Mouse (Mus musculus) right cerebral cortex, postnatal 10 days (tissue): Measurements from ENCODE around the gene Rbm44.
A peak's percentile ranks its signal among the peaks of the same experiment; 100 is the strongest.

Experiments used
- DNase-seq, 2 experiments: peaks; one replicate each; pipeline ENCODE4 v3.0.0; 2021; ENCODE audit warnings: low spot score in 2 of 2

The Rbm44 gene

DNA sequence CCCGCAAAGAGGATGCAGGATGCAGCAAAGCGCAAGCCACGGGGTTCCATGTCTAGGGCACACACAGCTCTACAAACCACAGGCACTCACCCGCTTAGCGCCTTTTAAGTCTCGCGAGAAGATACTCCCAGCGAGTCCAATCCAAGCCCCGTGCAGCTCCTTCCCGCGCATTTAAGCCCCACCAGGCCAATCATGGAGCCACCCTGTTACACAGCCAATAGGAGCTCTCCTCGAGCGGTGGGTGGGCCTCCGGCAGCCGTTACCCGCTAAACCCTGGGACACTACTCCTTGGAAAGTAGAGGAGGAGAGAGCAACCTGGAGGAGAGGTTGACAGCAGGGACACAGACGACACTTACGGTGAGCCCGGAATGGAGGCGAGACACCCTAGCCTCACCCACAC, at the start of gene Rbm44:
Gene Rbm44 (plus strand): TSS at position 277 of the 400 bp plus-strand sequence.
- DNase-seq = no peak

DNA sequence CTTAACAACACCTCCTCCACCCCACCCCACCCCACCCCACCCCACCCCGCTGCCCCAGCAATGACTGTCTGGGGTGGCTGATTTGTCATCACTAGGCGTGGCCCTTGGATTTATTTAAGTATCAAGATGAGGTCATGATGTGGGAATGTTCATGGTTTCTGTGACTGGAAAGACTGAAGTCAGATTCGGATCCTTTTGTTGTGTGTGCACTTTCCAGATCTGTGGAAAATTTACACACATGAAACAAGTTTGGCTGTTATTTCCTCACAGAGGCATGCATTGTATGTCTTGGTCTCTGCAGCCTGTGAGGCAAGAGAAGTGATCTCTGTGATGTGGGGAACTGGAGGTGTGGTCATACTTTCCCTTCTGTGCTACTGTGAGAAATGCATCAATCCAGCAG, 49.6 kb upstream of the Rbm44 start:
- no peak for DNase-seq

DNA sequence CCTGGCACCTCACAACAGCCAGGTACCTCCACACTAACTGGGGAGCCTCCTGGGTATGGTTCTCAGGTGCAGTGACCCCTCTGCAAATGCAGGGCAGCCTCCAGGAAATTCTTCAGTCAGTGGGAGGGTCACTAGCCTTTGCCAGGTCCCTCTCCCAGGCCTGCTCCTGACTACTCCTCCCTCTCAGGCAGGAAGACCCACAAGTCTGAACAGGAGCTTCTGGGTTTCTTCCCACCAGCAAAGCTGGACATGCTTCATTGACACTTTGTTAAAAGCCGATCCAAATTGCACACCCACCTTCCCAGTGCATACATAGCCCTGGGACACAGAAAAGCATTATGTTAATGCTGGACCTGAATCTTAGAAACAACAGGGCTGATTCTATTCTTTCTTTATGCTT, 49.0 kb upstream of the Rbm44 start:
- no peak for DNase-seq

DNA sequence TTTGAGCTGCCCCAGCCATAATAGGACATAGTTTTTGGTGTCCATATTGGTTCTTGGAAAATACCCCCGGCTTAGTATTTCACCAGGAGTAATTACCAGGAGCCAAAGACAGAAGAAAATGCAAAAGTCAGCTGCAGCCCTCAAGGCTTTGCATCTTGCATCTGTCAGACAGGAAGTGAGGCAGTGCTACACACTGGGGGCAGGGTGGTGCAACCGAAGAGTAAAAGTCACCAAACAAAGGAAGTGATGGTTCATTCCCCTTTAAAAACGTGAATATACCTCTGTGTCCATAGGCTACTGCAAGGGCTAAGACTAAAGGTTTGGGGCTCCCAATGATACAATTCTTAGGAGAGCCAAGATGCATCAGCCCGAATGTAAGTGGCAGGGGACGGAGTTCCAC, 48.4 kb upstream of the Rbm44 start:
- no peak for DNase-seq

DNA sequence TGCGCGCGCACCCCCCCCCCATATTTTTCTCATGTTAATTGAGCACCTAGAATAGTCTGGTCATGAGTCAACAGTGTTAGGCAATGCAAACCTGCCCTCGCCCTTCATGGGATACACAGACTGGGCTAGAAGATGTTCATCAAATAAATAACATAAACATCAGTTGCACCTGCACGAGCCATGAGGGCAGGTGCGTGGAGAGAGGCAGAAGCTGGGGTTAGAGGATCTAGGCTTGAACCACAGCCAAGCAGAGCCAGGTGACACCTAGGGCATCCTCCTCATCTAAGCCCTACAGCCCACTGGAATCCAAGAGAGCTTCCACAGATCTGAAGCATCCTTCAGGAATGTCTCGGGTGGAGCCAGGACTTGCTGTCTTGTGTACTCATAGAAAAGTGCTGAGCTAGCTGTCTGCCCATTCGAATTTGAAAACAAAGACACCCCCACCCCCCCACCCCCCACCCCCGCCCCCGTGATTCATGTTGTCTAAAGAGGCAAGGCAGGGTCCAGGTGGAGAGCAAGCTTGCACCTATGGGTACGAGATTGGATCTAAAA, 47.5 kb upstream of the Rbm44 start:
- DNase-seq = no peak

DNA sequence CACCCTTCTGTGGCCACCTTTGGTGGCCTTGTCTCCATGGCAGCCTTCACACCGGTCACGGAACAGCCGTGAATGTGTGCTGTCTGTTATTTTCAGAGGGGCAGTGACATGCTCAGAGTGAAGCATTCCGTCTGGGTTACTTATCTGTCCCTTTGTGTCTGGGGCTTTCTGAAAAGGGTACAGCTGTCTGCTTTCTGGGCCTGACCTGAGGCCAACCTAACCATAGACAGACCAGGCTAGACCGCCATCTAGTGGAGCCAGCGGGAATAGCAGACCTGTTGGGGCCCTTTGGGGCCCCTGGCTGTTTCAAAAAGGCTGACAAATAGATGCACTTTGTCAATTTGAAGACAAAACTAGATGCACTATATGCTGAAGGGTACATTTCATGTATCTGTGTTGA, 46.0 kb upstream of the Rbm44 start:
- peak; percentile 52 to 71 for DNase-seq

DNA sequence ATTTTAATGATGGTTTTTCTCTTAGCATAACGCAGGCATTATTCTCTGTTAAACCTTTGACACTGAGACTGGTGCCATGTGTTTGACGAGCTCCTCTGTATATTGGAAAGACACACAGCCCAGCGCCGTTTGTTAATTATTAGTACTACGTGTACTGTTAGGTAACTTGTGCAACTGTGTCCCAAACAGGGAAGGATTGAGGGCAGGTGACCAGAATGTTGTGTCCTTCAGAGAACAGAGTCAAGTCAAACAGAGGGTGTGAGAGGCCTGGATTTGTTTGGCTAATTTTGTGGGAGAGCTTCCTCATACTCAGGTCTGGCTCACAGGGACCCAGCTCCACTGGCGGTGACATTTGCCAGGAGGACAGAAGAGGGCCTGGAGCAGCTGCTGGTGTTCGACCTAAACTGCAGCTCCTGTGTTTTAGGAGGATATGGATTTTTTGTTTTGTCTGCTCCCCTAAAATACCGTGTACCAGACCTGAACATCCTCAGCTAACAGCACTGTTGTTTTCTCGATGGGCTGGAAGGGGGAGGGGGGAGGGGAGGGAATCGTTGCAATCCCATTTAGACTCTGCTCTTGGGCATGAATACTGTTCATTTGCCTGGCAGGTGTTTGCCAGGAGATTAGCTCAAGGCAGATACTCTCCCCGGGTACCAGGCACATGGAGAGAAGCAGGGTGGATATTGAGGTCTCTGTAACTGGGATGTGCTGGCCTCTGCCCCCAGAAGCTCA, 43.0 kb upstream of the Rbm44 start:
- DNase-seq = no peak

DNA sequence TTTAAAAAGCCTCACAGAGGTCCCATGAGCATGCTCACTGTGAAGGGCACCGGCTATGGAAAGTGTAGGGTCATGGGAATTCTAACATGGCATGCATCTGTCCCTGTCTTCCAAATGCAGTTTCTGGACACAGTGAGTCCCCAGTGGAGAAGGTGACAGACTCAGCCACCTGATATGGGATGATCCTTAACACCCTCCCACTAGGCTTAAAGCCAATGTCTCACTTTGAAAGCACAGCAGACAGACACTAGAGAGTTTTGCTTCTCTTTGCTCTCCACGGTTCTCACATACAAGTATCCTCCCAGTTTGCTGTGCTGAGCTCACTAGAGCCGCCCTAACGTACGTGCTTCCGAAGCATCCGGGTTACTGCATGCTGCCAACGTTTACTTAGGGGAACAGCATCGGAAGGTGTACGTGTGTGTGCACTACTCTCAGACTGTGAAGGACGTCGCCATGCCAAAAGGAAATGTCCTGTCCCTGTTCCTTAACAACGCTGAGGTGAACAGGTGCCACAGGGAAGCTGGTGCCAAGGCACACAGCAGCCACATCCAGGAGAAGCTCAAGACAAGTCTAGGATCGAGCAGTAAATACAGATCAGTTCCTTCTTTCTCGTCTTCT, 41.4 kb upstream of the Rbm44 start:
- no peak for DNase-seq

DNA sequence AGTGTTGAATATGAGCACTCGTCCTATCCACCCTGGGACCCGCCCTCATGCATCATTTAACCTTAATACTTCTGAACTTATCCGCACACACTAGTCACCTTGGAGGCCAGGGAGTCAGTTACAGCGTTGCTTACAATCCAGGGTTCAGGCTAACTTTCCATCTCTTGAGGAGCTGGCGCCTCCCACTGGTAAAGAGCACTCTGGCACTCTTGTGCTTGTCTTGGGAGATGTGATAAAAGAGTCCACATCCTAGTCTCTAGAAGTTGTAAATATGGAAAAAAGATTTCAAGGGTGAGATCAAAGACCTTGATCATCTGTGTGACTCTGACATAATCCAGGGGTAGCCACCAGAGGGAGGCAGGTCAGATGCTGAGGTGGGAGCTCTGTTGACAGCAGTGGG, 37.3 kb upstream of the Rbm44 start:
- DNase-seq = no peak

DNA sequence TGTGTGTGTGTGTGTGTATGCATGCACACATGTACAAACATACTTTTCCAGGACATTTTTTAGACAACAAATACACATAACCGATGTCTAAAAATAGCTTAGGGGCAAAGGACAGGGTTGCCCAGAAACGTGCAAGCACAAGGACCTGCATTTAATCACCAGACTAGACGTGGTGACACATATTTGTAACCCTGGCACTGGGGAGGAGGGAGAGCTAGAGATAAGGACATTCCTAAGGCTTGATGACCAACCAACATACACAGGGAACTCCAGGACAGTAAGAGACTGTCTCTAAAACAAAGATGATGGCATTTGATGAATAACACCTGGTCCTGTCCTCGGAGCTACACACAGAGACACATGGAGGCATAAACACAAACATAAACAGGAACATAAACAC, 35.6 kb upstream of the Rbm44 start:
- DNase-seq = peak in 1 of 2 experiments; percentile 4

DNA sequence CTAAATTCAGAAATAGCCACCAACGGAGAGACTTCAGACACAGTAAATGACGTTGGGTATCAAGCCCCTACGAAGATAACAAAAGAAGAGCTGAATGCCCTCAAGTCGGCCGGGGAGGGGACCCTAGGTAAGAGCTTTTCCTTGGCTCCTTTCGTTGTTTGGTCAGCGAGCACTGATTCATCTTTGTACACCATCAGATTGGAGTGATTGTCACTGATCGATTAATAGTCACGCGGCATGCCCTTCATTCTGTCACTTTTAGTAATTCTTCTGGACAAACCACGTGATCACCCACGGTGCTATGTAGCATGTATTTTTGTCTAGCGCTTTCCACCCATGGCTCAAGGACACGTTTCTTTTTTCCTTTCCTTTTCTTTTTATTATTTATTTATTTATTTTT, 32.7 kb upstream of the Rbm44 start:
- peak in 1 of 2 experiments; percentile 10 for DNase-seq

DNA sequence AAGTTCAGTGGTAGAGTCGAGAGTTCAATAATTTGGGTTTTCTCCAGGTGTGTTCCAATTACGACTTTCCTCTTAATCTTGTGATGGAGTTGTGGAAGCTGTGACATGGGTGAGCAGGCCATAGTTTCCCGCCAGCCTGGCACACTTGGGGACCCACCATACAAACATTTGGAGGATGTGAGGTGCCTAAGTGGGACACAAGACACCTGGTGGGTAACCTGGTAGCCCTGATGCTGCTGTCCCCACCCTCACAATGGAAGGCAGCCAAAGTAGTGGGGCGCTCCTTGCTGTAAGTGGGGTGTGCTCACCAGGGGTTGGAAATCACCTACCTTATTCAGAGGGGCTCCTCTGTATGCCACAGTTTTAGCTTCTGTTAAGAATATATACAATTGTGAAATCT, 32.3 kb upstream of the Rbm44 start:
- DNase-seq = peak in 1 of 2 experiments; percentile 11

DNA sequence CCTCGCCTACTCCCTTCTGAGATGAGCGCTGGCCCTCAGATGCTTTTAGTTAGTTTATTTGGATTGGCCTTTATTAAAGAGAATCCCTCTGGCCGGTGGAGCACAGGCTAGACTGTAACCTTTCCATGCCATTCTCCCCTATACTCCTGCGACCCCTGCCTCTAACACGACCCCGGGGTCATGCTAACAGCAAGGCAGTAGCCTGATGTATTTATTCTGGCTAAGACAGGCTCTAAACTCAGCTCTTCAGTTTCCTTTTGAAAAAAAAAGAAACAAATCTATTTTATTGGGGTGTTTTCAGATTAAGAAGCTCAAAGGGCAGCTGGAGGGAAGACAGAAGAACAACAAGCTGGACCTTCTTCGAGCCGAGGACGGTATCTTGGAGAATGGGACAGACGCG, 22.8 kb upstream of the Rbm44 start:
- DNase-seq = peak in 1 of 2 experiments; percentile 18

DNA sequence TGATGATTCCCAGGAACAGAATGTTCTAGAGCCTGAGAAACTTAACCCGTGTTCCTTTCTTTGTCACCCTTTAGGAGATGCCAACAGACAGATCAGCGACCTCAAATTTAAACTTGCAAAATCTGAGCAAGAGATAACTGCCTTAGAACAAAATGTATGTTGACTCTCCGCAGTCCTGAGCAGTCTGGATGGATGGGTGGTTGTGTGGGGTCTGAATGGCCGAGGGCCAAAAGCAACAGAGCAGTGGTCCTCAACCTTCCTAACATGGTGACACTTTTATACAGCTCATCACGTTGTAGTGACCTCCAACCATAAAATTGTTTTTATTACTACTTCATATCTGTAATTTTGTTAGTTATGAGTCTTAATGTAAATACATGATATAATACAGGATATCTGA, 21.9 kb upstream of the Rbm44 start:
- DNase-seq = peak in 1 of 2 experiments; percentile 4

DNA sequence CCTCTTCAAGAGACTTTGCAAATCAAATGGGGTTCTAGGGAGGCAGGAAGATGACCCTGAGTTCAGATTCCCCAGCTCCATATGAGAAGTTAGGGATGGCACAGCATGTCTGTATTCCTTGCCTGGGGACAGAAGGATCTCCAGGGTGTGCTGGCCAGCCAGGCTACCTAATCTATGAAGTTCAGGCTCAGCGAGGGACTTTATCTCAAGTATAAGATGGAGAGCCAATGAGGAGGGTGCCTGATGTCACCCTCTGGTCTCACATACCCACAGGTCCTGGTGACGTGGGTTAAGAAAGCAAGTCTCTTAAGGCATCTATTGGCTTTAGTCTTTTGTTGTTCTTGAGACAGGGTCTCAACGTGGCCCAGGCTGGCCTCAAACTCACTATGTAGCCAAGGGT, 21.4 kb upstream of the Rbm44 start:
- DNase-seq = no peak

DNA sequence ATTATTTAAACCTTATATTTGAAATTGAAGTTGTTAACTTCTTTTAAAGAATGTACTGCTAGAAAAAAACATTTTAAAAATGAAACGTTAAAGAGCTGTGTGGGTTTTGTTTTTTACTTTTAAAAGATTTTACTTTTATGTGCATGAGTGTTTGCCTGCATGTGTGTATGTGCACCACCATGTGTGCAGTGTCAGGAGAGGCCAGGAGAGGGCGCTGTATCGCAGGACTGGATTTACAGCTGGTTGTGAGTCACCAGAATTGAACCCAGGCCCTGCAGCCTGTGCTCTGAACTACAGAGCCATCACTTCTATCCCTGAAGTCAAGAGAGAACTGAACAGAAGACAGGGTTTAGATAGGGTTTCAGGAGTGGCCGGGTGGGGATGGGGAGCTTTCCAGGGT, 16.0 kb upstream of the Rbm44 start:
- DNase-seq = no peak

DNA sequence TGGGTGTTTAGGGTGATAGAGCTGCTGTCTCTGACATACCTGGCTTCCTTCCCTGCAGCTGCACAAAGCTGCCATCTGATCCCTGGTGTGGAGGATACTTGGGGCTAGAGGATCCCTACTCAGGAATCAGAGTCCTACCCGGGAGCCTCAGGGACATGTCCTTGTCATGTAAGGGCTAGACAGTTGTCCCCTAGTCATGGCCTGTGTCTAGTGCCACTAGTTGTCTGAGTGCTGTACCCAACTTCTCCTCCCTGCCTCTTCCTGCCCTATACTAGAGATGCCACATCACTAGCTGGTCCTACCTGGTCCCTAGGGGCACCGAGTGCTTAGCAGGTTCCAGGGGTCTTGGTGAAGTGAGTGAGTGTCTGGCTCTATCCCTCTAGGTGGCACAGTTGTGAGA, 7.9 kb upstream of the Rbm44 start:
- no peak for DNase-seq

DNA sequence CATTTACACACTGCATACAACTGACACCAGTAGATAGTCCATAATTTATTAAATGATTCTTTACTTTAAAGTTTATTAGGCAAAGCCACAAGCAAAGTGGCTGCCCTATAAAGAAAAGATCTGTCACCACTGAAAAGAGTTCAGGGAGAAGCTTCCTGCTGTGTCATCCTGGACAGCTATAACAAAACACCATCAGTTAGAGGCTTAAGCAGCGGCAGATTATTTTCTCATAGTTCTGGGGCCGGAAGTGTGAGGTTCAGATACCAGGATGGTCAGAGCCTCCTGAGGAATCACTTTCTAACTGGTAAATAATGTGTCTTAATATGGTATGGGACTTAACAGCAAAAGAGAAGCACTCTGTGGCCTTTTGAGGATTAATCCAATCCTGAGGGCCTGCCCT, 6.6 kb downstream of the Rbm44 start:
- peak in 1 of 2 experiments; percentile 4 for DNase-seq

DNA sequence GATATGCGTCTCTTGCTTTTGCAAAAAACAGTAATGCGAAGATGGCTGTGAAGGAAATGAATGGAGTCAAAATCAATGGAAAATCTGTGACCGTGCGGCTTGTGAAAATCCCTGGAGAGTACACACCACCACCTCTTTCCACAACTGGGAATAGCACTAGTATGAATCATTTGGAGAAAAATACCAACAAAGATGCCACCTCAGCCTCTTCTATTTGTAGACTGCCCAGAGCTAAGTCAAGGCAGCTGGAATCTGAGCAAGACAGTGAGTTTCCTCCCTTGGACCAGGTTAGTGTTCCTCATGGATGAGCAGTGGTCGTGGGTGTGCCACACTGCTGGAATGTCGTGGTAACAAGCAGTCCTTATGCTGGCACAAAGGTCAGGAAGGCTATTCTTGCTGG, 21.9 kb downstream of the Rbm44 start:
- DNase-seq = no peak

DNA sequence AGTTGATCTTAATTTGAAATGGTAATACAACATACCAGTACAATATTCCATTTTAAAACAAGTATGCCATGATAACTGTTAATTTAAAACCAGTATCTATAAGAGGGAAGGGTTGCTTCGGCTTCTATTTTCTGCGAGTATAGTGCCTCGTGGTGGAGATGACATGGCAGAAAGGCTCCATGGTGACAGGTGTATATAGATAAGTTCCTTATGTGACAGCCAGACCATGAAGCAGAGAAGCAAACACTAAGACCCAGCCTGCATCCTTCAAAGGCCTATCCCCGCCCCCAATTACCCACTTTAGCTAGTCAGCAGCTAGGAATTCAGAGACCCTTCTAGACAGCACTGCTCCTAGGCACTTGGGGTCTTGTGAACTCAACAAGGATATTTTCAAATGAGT, 24.3 kb downstream of the Rbm44 start:
- no peak for DNase-seq

DNA sequence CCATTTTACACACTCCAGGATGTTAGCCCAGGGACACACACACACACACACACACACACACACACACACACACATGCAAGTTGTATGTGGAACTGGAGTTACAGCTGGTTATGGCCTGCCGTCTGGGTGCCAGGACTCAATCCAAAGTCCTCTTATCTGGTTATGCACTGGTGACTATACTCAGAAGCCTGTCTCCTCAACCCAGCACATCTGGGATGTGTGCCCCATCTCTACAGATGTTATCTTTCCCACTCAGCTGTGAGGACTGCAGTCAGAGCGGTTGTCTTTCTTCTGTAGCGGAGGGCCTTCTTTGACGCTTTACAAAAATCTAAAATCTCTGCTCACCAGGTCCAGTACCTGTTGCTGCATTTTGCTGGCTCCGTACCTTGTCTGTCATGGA, 29.9 kb downstream of the Rbm44 start:
- no peak for DNase-seq

DNA sequence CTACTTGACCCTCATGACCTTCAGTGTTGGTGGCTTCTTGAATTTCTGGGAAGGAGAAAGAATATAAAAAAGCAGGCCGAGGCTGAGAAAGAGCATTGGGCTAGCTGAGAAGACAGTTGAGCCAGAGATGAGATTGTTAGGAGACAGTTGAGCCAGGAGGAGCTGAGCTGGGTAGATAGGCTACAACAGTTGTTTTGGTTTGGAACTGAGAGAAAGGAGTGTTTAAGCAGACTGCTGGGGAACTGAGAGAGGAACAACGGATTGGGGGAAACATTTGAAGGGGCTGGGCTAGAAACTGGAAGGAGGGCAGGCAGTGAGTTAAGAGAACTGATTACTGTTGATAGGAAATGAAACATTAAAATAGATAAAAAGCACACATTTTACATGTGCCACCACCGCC, 31.1 kb downstream of the Rbm44 start:
- DNase-seq = no peak

DNA sequence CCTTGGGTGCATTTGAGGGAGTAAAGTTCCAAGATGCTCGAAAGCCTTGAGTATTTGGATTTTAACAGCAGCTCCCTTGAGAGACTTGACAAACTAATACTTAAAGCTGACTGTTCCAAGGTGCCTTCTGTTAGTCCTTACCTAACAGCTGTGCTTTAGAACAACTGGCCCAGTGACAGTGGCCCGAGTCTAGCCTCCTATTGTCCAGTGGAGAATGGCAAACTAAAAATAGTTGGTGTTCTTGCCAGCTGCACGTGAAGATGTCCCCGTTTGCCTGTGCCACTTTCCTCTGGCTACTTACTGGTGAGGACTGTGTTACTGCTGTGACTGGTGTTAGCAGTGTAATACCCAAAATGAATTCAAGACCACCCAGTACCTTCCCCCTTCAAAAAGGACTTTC, 32.0 kb downstream of the Rbm44 start:
- DNase-seq = no peak
